Mouse (Mus musculus): ENCODE measurements at regions not wholly inside any gene's neighbourhood (a gene's known extent, or its start where the extent isn't known, plus 50 kb on each side); places are given as distances from the start of the nearest gene placed in this dataset.

GRCm38 (mm10) chr7:39830831-39831230 is 313.3 kb downstream of the Zfp619 start:
- 80% methylated on average over 2 of the region's 2 CpGs for WGBS
- H3K36me3 ChIP-seq (ENCODE audit: poor library complexity, severe bottlenecking): no peaks in the 10 kb centered on the region
- ATAC-seq: no peak

GRCm38 (mm10) chr7:39841988-39842387 is 324.4 kb downstream of the Zfp619 start:
- Histone ChIP-seq H3K4me3 (no peak overlapping the region), H3K27ac (no peak overlapping the region), H3K36me3 (ENCODE audit: poor library complexity, severe bottlenecking) (no peaks in the 10 kb centered on the region), H3K27me3 (no peaks in the 10 kb centered on the region), H3K4me1 (no peaks in the 10 kb centered on the region), H3K9ac (no peak overlapping the region), H3K4me2 (no peak overlapping the region), H3K9me3 (replicated peaks) (no peaks in the 10 kb centered on the region)
- no peak for ATAC-seq
- 83% methylated on average over 3 of the region's 3 CpGs for WGBS

More at GRCm38 (mm10) chr7:39830831-39831230, 313.3 kb downstream of the Zfp619 start:
- no peaks in the 10 kb centered on the region for H3K9me3 ChIP-seq (replicated peaks)
- no peak overlapping the region for H3K9ac ChIP-seq
- H3K4me2 ChIP-seq: no peak overlapping the region
- H3K4me1 ChIP-seq: no peaks in the 10 kb centered on the region
- no peak overlapping the region for H3K27ac ChIP-seq
- no peak overlapping the region for H3K4me3 ChIP-seq
- no peaks in the 10 kb centered on the region for H3K27me3 ChIP-seq

- Histone ChIP-seq H3K9me3 (replicated peaks) (no peaks in the 10 kb centered on the region), H3K4me2 (no peak overlapping the region), H3K36me3 (ENCODE audit: poor library complexity, severe bottlenecking) (no peaks in the 10 kb centered on the region), H3K4me3 (no peak overlapping the region), H3K27ac (no peak overlapping the region), H3K4me1 (no peaks in the 10 kb centered on the region), H3K27me3 (no peaks in the 10 kb centered on the region), H3K9ac (no peak overlapping the region)
- peak; percentile 90 for ATAC-seq
- WGBS: 56% methylated on average over 7 of the region's 7 CpGs
Observed at GRCm38 (mm10) chr7:39847914-39848782, 330.6 kb downstream of the Zfp619 start.

GRCm38 (mm10) chr7:39857301-39857700 is 339.7 kb downstream of the Zfp619 start:
- no peaks in the 10 kb centered on the region for H3K36me3 ChIP-seq (ENCODE audit: poor library complexity, severe bottlenecking)
- no peaks in the 10 kb centered on the region for H3K9me3 ChIP-seq (replicated peaks)
- no peak overlapping the region for H3K4me2 ChIP-seq
- no peak overlapping the region for H3K27ac ChIP-seq
- no peaks in the 10 kb centered on the region for H3K27me3 ChIP-seq
- no peak for ATAC-seq
- no peak overlapping the region for H3K9ac ChIP-seq
- H3K4me3 ChIP-seq: no peak overlapping the region
- 96% methylated on average over 2 of the region's 2 CpGs for WGBS
- no peaks in the 10 kb centered on the region for H3K4me1 ChIP-seq

GRCm38 (mm10) chr7:39862835-39863234 is 345.3 kb downstream of the Zfp619 start:
- H3K27ac ChIP-seq: no peak overlapping the region
- no peaks in the 10 kb centered on the region for H3K9me3 ChIP-seq (replicated peaks)
- 90% methylated on average over 4 of the region's 4 CpGs for WGBS

DNA sequence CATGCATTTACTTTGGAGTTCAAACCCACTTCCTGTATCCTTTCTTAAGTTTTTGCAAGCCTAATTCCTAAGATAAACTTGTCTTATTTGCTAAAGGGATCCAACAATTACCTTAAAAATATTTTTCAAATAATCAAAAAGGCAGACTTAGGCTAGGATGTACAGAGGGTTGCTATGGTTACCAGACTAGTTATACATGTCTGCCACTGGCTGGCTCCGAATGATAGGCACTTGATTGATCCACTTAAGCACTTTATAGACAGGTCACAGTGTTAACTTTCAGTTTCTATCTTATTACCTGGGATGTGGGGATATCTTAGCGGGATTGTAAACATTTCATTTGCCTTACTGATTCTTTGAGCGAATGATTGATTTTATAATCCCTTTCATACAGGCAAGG is 346.6 kb downstream of the Zfp619 start:
- no peak overlapping the region for H3K27ac ChIP-seq
- H3K27me3 ChIP-seq: no peaks in the 10 kb centered on the region
- no peaks in the 10 kb centered on the region for H3K4me1 ChIP-seq
- no peak overlapping the region for H3K4me2 ChIP-seq
- 82% methylated on average over 3 of the region's 3 CpGs for WGBS
- no peaks in the 10 kb centered on the region for H3K36me3 ChIP-seq (ENCODE audit: poor library complexity, severe bottlenecking)
- no peaks in the 10 kb centered on the region for H3K9me3 ChIP-seq (replicated peaks)
- H3K4me3 ChIP-seq: no peak overlapping the region
- no peak for ATAC-seq
- no peak overlapping the region for H3K9ac ChIP-seq

More at GRCm38 (mm10) chr7:39862835-39863234, 345.3 kb downstream of the Zfp619 start:
- H3K27me3 ChIP-seq: no peaks in the 10 kb centered on the region
- H3K36me3 ChIP-seq (ENCODE audit: poor library complexity, severe bottlenecking): no peaks in the 10 kb centered on the region
- ATAC-seq: no peak
- no peak overlapping the region for H3K9ac ChIP-seq
- no peak overlapping the region for H3K4me2 ChIP-seq
- H3K4me1 ChIP-seq: no peaks in the 10 kb centered on the region
- H3K4me3 ChIP-seq: no peak overlapping the region

DNA sequence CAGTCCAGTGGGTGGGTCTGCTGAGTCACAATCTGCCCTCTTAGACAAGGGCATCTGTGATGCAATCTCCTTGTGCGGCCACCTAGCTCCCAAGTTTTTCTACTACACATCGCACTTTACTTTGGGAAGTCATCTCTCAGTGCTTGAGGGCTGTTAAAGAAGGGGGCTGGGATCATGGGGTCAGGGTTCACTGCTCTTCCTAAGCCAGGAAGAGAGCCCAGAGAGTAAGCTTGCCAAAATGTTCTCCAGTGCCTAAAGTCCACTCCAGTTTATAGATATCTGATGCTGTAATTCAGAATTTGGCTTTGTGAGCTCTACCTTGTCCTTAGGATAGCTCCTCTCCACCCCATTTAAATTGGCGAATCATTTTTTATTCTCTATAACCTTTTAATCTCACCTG is 347.2 kb downstream of the Zfp619 start:
- Histone ChIP-seq H3K4me3 (no peak overlapping the region), H3K4me2 (no peak overlapping the region), H3K27me3 (no peaks in the 10 kb centered on the region), H3K27ac (no peak overlapping the region), H3K36me3 (ENCODE audit: poor library complexity, severe bottlenecking) (no peaks in the 10 kb centered on the region), H3K9ac (no peak overlapping the region), H3K9me3 (replicated peaks) (no peaks in the 10 kb centered on the region), H3K4me1 (no peaks in the 10 kb centered on the region)
- no peak for ATAC-seq
- WGBS: 90% methylated on average over 3 of the region's 3 CpGs

DNA sequence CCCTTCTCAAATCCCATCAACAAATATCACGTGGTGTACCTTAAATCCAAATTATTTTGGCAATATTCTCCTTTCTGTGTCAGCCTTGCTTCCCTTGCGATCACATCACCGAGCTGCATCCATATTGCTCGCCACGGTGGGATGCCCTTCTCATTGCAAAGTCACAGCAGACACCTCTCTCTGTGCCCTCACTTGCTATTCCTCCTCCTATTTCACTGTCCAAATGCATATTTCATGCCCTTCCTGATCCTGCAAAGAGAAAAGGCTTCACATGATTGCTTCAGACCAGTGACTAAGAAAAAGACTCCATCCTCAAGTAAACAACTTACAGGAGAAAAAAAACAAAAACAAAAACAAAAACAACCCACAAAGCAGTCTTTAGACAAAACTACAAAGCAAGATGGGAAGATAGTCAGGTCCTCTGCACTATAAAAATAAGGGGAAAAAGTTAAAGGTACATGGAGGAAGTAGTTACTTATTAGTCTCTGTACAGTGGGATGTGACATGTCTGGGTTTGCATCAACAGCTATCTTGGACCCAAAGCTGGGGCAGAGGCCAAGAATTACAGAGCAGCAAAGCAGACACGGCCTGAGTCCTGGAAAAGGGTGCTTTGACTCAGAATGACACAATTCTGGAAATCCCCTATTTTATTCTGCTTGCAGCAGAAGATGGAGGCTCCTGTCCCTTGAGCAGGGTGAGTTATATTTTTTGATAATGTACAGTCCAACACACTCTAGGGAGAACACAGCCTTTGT is 349.3 kb downstream of the Zfp619 start:
- no peak for ATAC-seq
- 74% methylated on average over 6 of the region's 6 CpGs for WGBS

DNA sequence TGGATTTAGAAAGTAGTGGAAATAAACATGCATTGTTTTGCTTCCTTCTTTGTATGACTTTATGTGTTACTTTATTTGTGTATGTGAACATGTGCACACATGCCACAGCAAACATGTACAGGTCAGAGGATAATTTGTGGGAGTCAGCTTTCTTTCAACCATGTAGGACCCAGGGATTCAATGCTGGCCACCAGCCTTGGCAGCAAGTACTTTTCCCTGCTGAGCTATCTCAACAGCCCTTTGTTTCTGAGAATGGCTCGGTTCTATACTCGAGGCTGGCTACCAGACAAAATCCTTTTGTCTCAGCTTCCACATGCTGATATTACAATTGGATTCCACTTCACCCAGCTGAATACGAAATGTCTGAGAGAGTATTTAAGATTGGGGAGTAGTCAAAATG is 349.9 kb downstream of the Zfp619 start:
- Histone ChIP-seq H3K27me3 (no peaks in the 10 kb centered on the region), H3K27ac (no peak overlapping the region), H3K36me3 (ENCODE audit: poor library complexity, severe bottlenecking) (no peaks in the 10 kb centered on the region), H3K9me3 (replicated peaks) (0 out of 2 replicates have a peak, but pooled peaks cover 3% of the 10 kb centered on the region), H3K4me3 (no peak overlapping the region), H3K4me2 (no peak overlapping the region), H3K9ac (no peak overlapping the region), H3K4me1 (no peaks in the 10 kb centered on the region)
- WGBS: 3% methylated on average over 3 of the region's 3 CpGs
- no peak for ATAC-seq

More for the DNA sequence above, 349.3 kb downstream of the Zfp619 start:
- Histone ChIP-seq H3K27ac (no peak overlapping the region), H3K27me3 (no peaks in the 10 kb centered on the region), H3K9ac (no peak overlapping the region), H3K4me2 (no peak overlapping the region), H3K4me1 (no peaks in the 10 kb centered on the region), H3K36me3 (ENCODE audit: poor library complexity, severe bottlenecking) (no peaks in the 10 kb centered on the region), H3K9me3 (replicated peaks) (0 out of 2 replicates have a peak, but pooled peaks cover 3% of the 10 kb centered on the region), H3K4me3 (no peak overlapping the region)

DNA sequence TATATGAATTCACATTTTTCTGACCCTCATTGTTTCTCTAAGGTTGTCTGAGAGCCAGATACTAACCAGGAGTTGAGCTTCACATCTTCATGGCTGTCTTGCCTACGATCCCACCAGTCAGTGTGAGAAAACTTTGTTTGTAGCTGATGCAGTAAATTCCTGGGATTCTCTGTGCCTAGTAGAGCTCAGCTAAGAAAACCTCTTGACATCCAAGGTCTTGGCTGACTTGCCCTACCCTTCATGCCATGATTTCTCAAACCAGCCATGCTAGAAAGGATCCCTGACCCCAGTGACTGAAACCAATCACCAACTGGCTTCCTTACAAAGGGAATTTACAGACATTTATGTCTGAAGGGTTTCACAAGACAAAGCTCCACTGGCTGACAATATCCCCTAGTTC is 364.5 kb downstream of the Zfp619 start:
- Histone ChIP-seq H3K4me3 (no peak overlapping the region), H3K9ac (no peak overlapping the region), H3K4me2 (no peak overlapping the region), H3K4me1 (no peaks in the 10 kb centered on the region), H3K27ac (no peak overlapping the region), H3K9me3 (replicated peaks) (0 out of 2 replicates have a peak, but pooled peaks cover 4% of the 10 kb centered on the region), H3K36me3 (ENCODE audit: poor library complexity, severe bottlenecking) (no peaks in the 10 kb centered on the region), H3K27me3 (no peaks in the 10 kb centered on the region)
- no peak for ATAC-seq
- WGBS: 76% methylated on average over 1 of the region's 1 CpGs

DNA sequence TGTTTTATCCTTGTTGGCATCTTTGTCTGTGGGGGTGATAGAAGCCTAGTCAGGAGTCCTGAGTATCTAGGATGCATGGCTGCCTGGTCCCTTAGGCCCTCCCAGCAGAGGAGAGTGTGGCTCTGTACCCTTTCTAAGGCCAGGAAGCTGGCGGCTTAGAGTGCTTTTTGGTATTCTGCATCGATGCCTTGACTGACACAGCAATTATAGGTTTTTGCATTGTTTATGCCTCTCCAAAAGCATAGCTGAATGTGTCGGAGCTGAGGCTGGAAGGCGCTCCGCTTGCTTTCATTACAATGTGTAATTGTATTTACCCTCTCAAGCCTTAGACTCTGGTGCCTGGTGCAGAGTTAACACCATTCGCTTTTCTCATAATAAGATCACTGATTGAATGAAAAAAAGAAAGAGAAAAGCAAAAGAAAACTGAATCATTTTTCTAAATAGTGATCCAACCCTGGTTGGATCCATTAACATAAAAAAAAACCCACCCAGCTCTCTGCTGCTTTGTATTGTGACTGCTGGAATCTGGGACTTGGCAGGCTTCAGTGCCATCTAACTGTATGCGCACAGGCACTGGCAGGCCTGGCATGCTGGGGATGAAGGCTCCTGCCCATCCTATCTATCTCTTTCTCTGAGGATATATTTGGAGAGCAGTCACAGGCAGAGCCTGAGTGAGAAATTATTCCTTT is 376.8 kb downstream of the Zfp619 start:
- 30% methylated on average over 7 of the region's 7 CpGs for WGBS
- Histone ChIP-seq H3K27ac (peak overlapping the region; percentile 35; the same call in 1 of the 2 replicates), H3K4me3 (no peak overlapping the region), H3K4me1 (peaks cover 10% of the 10 kb centered on the region; the same call in 1 of the 2 replicates), H3K36me3 (ENCODE audit: poor library complexity, severe bottlenecking) (no peaks in the 10 kb centered on the region), H3K9ac (no peak overlapping the region), H3K4me2 (no peak overlapping the region), H3K27me3 (no peaks in the 10 kb centered on the region), H3K9me3 (replicated peaks) (no peaks in the 10 kb centered on the region)
- peak; percentile 68 for ATAC-seq

DNA sequence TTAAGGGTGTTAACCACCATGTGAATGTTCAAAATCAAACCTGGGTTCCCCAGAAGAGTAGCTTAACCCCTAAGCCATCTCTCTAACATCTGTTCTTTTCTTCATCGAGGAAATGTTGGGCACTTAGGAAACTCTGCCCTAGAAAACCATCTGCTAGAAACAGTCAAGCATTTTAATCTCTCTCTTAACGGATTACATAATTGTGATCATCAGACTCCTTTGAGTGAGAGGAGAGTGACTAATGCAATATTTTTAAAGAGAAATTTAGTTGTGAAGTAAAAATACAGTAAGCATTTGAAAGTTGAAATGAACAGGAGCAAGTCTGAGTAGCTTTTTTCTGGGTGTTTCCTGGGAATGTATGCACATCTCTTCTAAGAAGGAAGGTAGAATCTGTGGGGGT is 379.4 kb downstream of the Zfp619 start:
- Histone ChIP-seq H3K9me3 (replicated peaks) (no peaks in the 10 kb centered on the region), H3K4me2 (no peak overlapping the region), H3K27ac (no peak overlapping the region), H3K36me3 (ENCODE audit: poor library complexity, severe bottlenecking) (no peaks in the 10 kb centered on the region), H3K4me3 (no peak overlapping the region), H3K4me1 (peaks cover 10% of the 10 kb centered on the region; the same call in 1 of the 2 replicates), H3K27me3 (no peaks in the 10 kb centered on the region), H3K9ac (no peak overlapping the region)
- 73% methylated on average over 2 of the region's 2 CpGs for WGBS
- ATAC-seq: no peak

Measured in forebrain, embryonic 13.5 days (tissue).